Mouse (Mus musculus): ENCODE results near the gene Tnfrsf26. TPM values are rescaled to one million over a fixed set of nuclear protein-coding genes. Genes with fewer than 3 reads are reported as not detected.
A peak's percentile ranks its signal among the peaks of the same experiment; 100 is the strongest.

Gene Tnfrsf26
- polyA plus RNA-seq, 1 experiment from 2014 or later = 0.27 TPM

DNA sequence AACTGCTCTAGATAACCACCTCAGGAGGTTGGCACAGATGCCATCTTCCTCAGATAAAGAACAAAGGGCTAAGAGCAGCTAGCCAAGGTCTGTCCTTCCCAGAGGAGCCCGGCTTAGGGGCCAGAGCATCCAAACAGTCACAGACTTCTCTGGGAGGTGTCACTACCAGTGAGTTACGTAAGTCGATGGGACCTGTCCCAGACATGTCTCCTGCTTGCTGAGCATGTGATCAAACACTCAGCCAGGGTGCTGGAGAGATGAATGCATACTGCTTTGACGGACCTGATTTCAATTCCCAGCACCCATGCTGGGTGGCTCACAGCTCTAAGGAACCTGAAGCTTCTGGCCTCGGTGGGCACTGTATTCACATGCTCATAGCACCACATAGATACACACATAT is 40.9 kb downstream of the Tnfrsf26 start:
- no peak for ATAC-seq
- no peak overlapping the region for H3K4me2 ChIP-seq (replicated peaks; ENCODE audit: low read depth)
- no peak overlapping the region for H3K27ac ChIP-seq (ENCODE audit: low read depth, low read length)
- H3K9ac ChIP-seq (ENCODE audit: low read depth, low read length) = no peak overlapping the region
- WGBS = 88% methylated on average over 5 of the region's 5 CpGs
- H3K4me3 ChIP-seq (ENCODE audit: low read depth, low read length) = no peak overlapping the region
- H3K9me3 ChIP-seq (ENCODE audit: control insufficient read depth) = no peaks in the 10 kb centered on the region
- peaks cover 73% of the 10 kb centered on the region for H3K36me3 ChIP-seq (ENCODE audit: control insufficient read depth, insufficient read depth)
- H3K4me1 ChIP-seq (replicated peaks; ENCODE audit: control insufficient read depth, insufficient read depth, low read length) = no peaks in the 10 kb centered on the region
- TF ChIP-seq CTCF (IDR thresholded peaks at IDR 0.05; ENCODE audit: low read depth) = no peak
- no peaks in the 10 kb centered on the region for H3K27me3 ChIP-seq (replicated peaks; ENCODE audit: control insufficient read depth, insufficient read depth, low read length)

DNA sequence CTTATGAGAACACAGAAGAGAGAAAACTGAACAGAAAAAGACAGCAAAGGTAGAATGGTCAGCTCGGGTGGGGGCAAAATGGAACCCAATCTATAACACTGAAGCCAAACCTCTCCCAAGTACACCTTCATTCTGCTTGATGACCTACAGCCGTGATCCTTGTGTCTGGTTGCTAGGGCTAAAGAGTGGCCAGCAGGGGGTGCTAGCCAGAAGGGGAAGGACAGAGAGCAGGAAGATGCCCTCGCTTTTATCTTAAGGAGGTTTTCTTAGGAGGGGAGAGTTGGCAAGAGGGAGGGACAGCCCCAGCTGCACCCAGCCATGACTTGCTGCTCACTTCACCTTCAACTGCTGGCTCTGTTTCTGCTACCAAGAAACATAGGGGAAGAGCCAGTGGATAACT is 44.6 kb downstream of the Tnfrsf26 start:
- H3K4me3 ChIP-seq (ENCODE audit: low read depth, low read length) = no peak overlapping the region
- no peaks in the 10 kb centered on the region for H3K27me3 ChIP-seq (replicated peaks; ENCODE audit: control insufficient read depth, insufficient read depth, low read length)
- peaks cover 86% of the 10 kb centered on the region for H3K36me3 ChIP-seq (ENCODE audit: control insufficient read depth, insufficient read depth)
- H3K27ac ChIP-seq (ENCODE audit: low read depth, low read length) = no peak overlapping the region
- H3K4me1 ChIP-seq (replicated peaks; ENCODE audit: control insufficient read depth, insufficient read depth, low read length) = no peaks in the 10 kb centered on the region
- H3K9me3 ChIP-seq (ENCODE audit: control insufficient read depth) = no peaks in the 10 kb centered on the region
- no peak for ATAC-seq
- H3K9ac ChIP-seq (ENCODE audit: low read depth, low read length) = no peak overlapping the region
- no peak overlapping the region for H3K4me2 ChIP-seq (replicated peaks; ENCODE audit: low read depth)
- peak; percentile 91 for TF ChIP-seq CTCF (IDR thresholded peaks at IDR 0.05; ENCODE audit: low read depth)
- WGBS = 38% methylated on average over 3 of the region's 3 CpGs

- Histone ChIP-seq H3K27ac (ENCODE audit: low read depth, low read length) (no peak overlapping the region), H3K9ac (ENCODE audit: low read depth, low read length) (no peak overlapping the region), H3K4me2 (replicated peaks; ENCODE audit: low read depth) (no peak overlapping the region), H3K4me1 (replicated peaks; ENCODE audit: control insufficient read depth, insufficient read depth, low read length) (no peaks in the 10 kb centered on the region), H3K27me3 (replicated peaks; ENCODE audit: control insufficient read depth, insufficient read depth, low read length) (no peaks in the 10 kb centered on the region), H3K36me3 (ENCODE audit: control insufficient read depth, insufficient read depth) (peaks cover 81% of the 10 kb centered on the region), H3K4me3 (ENCODE audit: low read depth, low read length) (no peak overlapping the region), H3K9me3 (ENCODE audit: control insufficient read depth) (no peaks in the 10 kb centered on the region)
- 89% methylated on average over 5 of the region's 5 CpGs for WGBS
- no peak for TF ChIP-seq CTCF (IDR thresholded peaks at IDR 0.05; ENCODE audit: low read depth)
- no peak for ATAC-seq
Measured at GRCm38 (mm10) chr7:143583025-143583424, 45.5 kb downstream of the Tnfrsf26 start.

DNA sequence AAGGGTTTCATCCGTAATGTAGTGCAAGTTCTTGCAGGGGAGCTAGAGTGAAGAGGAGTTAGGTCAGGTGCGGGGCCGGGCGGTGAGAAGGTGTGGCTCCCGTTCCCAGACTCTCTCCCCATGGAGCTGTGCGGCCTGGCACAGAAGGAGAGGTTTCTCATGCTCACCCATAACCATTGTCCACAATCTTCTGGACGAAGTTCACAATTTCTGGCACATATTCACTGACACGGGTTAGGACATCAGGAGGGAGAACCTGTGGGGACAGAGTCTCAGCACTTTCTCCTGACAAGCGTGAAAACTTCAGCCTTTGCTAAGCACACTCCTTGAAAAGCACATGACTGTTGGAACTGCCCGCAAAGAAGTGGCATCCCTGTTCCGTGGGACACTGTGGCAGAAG is 52.8 kb downstream of the Tnfrsf26 start:
- Histone ChIP-seq H3K27me3 (replicated peaks; ENCODE audit: control insufficient read depth, insufficient read depth, low read length) (no peaks in the 10 kb centered on the region), H3K27ac (ENCODE audit: low read depth, low read length) (no peak overlapping the region), H3K9ac (ENCODE audit: low read depth, low read length) (no peak overlapping the region), H3K4me1 (replicated peaks; ENCODE audit: control insufficient read depth, insufficient read depth, low read length) (no peaks in the 10 kb centered on the region), H3K36me3 (ENCODE audit: control insufficient read depth, insufficient read depth) (peaks cover 90% of the 10 kb centered on the region), H3K4me3 (ENCODE audit: low read depth, low read length) (no peak overlapping the region), H3K9me3 (ENCODE audit: control insufficient read depth) (no peaks in the 10 kb centered on the region), H3K4me2 (replicated peaks; ENCODE audit: low read depth) (no peak overlapping the region)
- no peak for ATAC-seq
- WGBS = 92% methylated on average over 11 of the region's 11 CpGs
- TF ChIP-seq CTCF (IDR thresholded peaks at IDR 0.05; ENCODE audit: low read depth) = no peak

DNA sequence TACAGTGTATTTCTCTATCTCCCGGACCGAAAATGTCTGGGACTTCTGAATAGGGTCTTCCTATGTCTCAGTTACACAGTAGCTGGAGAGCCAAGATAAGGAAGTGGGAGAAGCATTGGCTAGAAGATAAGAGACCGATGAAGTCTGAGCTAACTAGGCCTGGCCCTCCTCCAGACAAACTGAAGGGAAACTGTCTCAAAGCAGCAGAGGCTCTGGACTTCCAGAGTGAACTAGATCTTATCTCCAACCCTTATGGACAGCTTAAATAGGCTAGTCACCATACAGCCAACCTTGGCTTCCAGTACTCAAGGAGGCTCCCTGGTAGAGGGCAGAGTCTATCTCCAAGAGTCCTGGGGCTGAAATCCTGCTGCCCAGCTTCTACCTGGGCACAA is 62.9 kb downstream of the Tnfrsf26 start:
- Histone ChIP-seq H3K9me3 (ENCODE audit: control insufficient read depth) (no peaks in the 10 kb centered on the region), H3K4me2 (replicated peaks; ENCODE audit: low read depth) (no peak overlapping the region), H3K9ac (ENCODE audit: low read depth, low read length) (no peak overlapping the region), H3K4me3 (ENCODE audit: low read depth, low read length) (no peak overlapping the region), H3K27me3 (replicated peaks; ENCODE audit: control insufficient read depth, insufficient read depth, low read length) (no peaks in the 10 kb centered on the region), H3K36me3 (ENCODE audit: control insufficient read depth, insufficient read depth) (peaks cover 85% of the 10 kb centered on the region), H3K27ac (ENCODE audit: low read depth, low read length) (no peak overlapping the region), H3K4me1 (replicated peaks; ENCODE audit: control insufficient read depth, insufficient read depth, low read length) (no peaks in the 10 kb centered on the region)
- 76% methylated on average over 3 of the region's 3 CpGs for WGBS
- no peak for TF ChIP-seq CTCF (IDR thresholded peaks at IDR 0.05; ENCODE audit: low read depth)
- ATAC-seq = no peak

GRCm38 (mm10) chr7:143565015-143565647 is 63.4 kb downstream of the Tnfrsf26 start:
- no peak for TF ChIP-seq CTCF (IDR thresholded peaks at IDR 0.05; ENCODE audit: low read depth)
- Histone ChIP-seq H3K4me1 (replicated peaks; ENCODE audit: control insufficient read depth, insufficient read depth, low read length) (no peaks in the 10 kb centered on the region), H3K9me3 (ENCODE audit: control insufficient read depth) (no peaks in the 10 kb centered on the region), H3K27ac (ENCODE audit: low read depth, low read length) (no peak overlapping the region), H3K27me3 (replicated peaks; ENCODE audit: control insufficient read depth, insufficient read depth, low read length) (no peaks in the 10 kb centered on the region), H3K4me2 (replicated peaks; ENCODE audit: low read depth) (no peak overlapping the region), H3K4me3 (ENCODE audit: low read depth, low read length) (no peak overlapping the region), H3K9ac (ENCODE audit: low read depth, low read length) (no peak overlapping the region), H3K36me3 (ENCODE audit: control insufficient read depth, insufficient read depth) (peaks cover 85% of the 10 kb centered on the region)
- WGBS = 95% methylated on average over 6 of the region's 6 CpGs
- no peak for ATAC-seq

- H3K9me3 ChIP-seq (ENCODE audit: control insufficient read depth) = no peaks in the 10 kb centered on the region
- H3K36me3 ChIP-seq (ENCODE audit: control insufficient read depth, insufficient read depth) = peaks cover 85% of the 10 kb centered on the region
- no peak overlapping the region for H3K27ac ChIP-seq (ENCODE audit: low read depth, low read length)
- 83% methylated on average over 5 of the region's 5 CpGs for WGBS
- H3K4me1 ChIP-seq (replicated peaks; ENCODE audit: control insufficient read depth, insufficient read depth, low read length) = no peaks in the 10 kb centered on the region
- H3K4me3 ChIP-seq (ENCODE audit: low read depth, low read length) = no peak overlapping the region
- TF ChIP-seq CTCF (IDR thresholded peaks at IDR 0.05; ENCODE audit: low read depth) = no peak
- no peak overlapping the region for H3K9ac ChIP-seq (ENCODE audit: low read depth, low read length)
- no peak for ATAC-seq
- H3K4me2 ChIP-seq (replicated peaks; ENCODE audit: low read depth) = no peak overlapping the region
- H3K27me3 ChIP-seq (replicated peaks; ENCODE audit: control insufficient read depth, insufficient read depth, low read length) = no peaks in the 10 kb centered on the region
Measured at GRCm38 (mm10) chr7:143563787-143564186, 64.7 kb downstream of the Tnfrsf26 start.

Small RNA genes lying within 50 kb of the gene (microRNA-seq; reads per million reads assigned to microRNA genes)
- 0.82 reads per million for gene Mir7064

Other genes starting within 250 kb of the Tnfrsf26 start
- 542 and 615 TPM in 2 replicates for gene Cdkn1c, start 167.7 kb downstream of the Tnfrsf26 start, polyA plus RNA-seq (2015; fragmentation: Nextera tagmentation; extraction: Ambion mirVana)
- 21.6 and 25.0 TPM in 2 replicates for gene Slc22a18, start 155.0 kb downstream of the Tnfrsf26 start, polyA plus RNA-seq (2015; fragmentation: Nextera tagmentation; extraction: Ambion mirVana)
- 1.0 and 1.3 TPM in 2 replicates for gene Phlda2, start 125.6 kb downstream of the Tnfrsf26 start, polyA plus RNA-seq (2015; fragmentation: Nextera tagmentation; extraction: Ambion mirVana)
- gene Nap1l4, start 79.6 kb downstream of the Tnfrsf26 start, polyA plus RNA-seq (2015; fragmentation: Nextera tagmentation; extraction: Ambion mirVana) = 79.9 and 85.0 TPM in 2 replicates
- 19.3 and 21.1 TPM in 2 replicates for gene Cars, start 28.6 kb downstream of the Tnfrsf26 start, polyA plus RNA-seq (2015; fragmentation: Nextera tagmentation; extraction: Ambion mirVana)
- 2.7 and 3.1 TPM in 2 replicates for gene Tnfrsf22, start 20.9 kb upstream of the Tnfrsf26 start, polyA plus RNA-seq (2015; fragmentation: Nextera tagmentation; extraction: Ambion mirVana)
- gene Tnfrsf23, start 57.1 kb upstream of the Tnfrsf26 start, polyA plus RNA-seq (2015; fragmentation: Nextera tagmentation; extraction: Ambion mirVana) = 5.1 and 6.3 TPM in 2 replicates
- gene Osbpl5, start 128.3 kb upstream of the Tnfrsf26 start, polyA plus RNA-seq (2015; fragmentation: Nextera tagmentation; extraction: Ambion mirVana) = 11.3 and 13.1 TPM in 2 replicates
- not detected in 2 replicates for gene Mrgprg, start 138.3 kb upstream of the Tnfrsf26 start, polyA plus RNA-seq (2015; fragmentation: Nextera tagmentation; extraction: Ambion mirVana)
- gene Mrgpre, start 155.8 kb upstream of the Tnfrsf26 start, polyA plus RNA-seq (2015; fragmentation: Nextera tagmentation; extraction: Ambion mirVana) = 1.0 and 1.5 TPM in 2 replicates
- gene Nadsyn1, start 194.1 kb upstream of the Tnfrsf26 start, polyA plus RNA-seq (2015; fragmentation: Nextera tagmentation; extraction: Ambion mirVana) = 24.8 and 26.4 TPM in 2 replicates
- gene Dhcr7, start 194.4 kb upstream of the Tnfrsf26 start, polyA plus RNA-seq (2015; fragmentation: Nextera tagmentation; extraction: Ambion mirVana) = 30.4 and 31.2 TPM in 2 replicates
- gene Gm498, start 238.1 kb upstream of the Tnfrsf26 start, polyA plus RNA-seq (2015; fragmentation: Nextera tagmentation; extraction: Ambion mirVana) = not detected in 2 replicates